Mouse (Mus musculus) liver, embryonic 14.5 days (tissue): ENCODE measurements at regions not wholly inside any gene's neighbourhood (a gene's known extent, or its start where the extent isn't known, plus 50 kb on each side); places are given as distances from the start of the nearest gene placed in this dataset.

Experiments used
- ATAC-seq: fragments of 200-750 bp; cut with Nextera tagmentation; 2 replicates; pipeline ENCODE4 v1.8.0; 2017; ENCODE audit warnings: moderate number of reproducible peaks, mild to moderate bottlenecking, moderate library complexity; ENCODE audit not compliant: insufficient read depth
- DNase-seq, 3 experiments: peaks; one replicate each; pipeline ENCODE4 v3.0.0-alpha.2; 2012 to 2013; ENCODE audit warnings: low read depth in 3 of 3, low spot score in 3 of 3
- H3K27ac ChIP-seq: fragments of 300-500 bp; sonication (generic); 2 replicates; pipeline ENCODE4 v1.5.1; 2014; ENCODE audit warnings: moderate library complexity, mild to moderate bottlenecking, control low read depth, inconsistent platforms
- H3K27me3 ChIP-seq: fragments of 300-500 bp; sonication (generic); 2 replicates; pipeline ENCODE4 v1.6.1; 2014; ENCODE audit warnings: mild to moderate bottlenecking, low read length, moderate library complexity; ENCODE audit not compliant: control insufficient read depth, insufficient read depth
- H3K36me3 ChIP-seq: fragments of 300-500 bp; sonication (generic); replicated peaks from 2 replicates; pipeline ENCODE4 v1.6.1; 2014; ENCODE audit warnings: low read depth; ENCODE audit not compliant: control insufficient read depth, insufficient read depth
- H3K4me1 ChIP-seq, 2 experiments: fragments of 200-500 bp in 1 of 2; fragments of 300-500 bp in 1 of 2; sonication (generic) in 1 of 2; replicated peaks; 2 replicates each; pipeline ENCODE4 v1.6.1; 2012 to 2014; ENCODE audit warnings: antibody characterized with exemption in 1 of 2, inconsistent platforms in 1 of 2, low read length in 1 of 2; ENCODE audit not compliant: control insufficient read depth in 2 of 2, insufficient read depth in 2 of 2
- H3K4me2 ChIP-seq: fragments of 300-500 bp; sonication (generic); 2 replicates; pipeline ENCODE4 v1.6.1; 2014; ENCODE audit warnings: low read depth, mild to moderate bottlenecking, control low read depth, moderate library complexity
- H3K4me3 ChIP-seq, 2 experiments: fragments of 200-500 bp in 1 of 2; fragments of 300-500 bp in 1 of 2; sonication (generic) in 1 of 2; 2 replicates each; pipeline ENCODE4 v1.5.1; 2012 to 2014; ENCODE audit warnings: low read depth in 2 of 2, low read length in 2 of 2, mild to moderate bottlenecking in 2 of 2, control low read depth in 1 of 2, inconsistent platforms in 1 of 2, moderate library complexity in 1 of 2; ENCODE audit not compliant: insufficient read depth in 1 of 2
- H3K9ac ChIP-seq: fragments of 300-500 bp; sonication (generic); replicated peaks from 2 replicates; pipeline ENCODE4 v1.6.1; 2014; ENCODE audit warnings: mild to moderate bottlenecking, control low read depth, moderate library complexity
- H3K9me3 ChIP-seq: fragments of 300-500 bp; sonication (generic); 2 replicates; pipeline ENCODE4 v1.6.1; 2016; ENCODE audit warnings: low read length, mixed read lengths; ENCODE audit not compliant: control insufficient read depth
- CTCF ChIP-seq: IDR thresholded peaks from 2 replicates; pipeline ENCODE4 v1.5.1; 2016; ENCODE audit warnings: antibody characterized with exemption, low read depth, control low read depth
- EP300 ChIP-seq: IDR thresholded peaks from 2 replicates; pipeline ENCODE4 v1.6.1; 2016; ENCODE audit warnings: antibody characterized with exemption, low read depth
- WGBS: fragments of 180-500 bp; shearing (Covaris S2); extraction: QIAGEN DNeasy Blood & Tissue Kit; methylation state at CpG from one replicate; pipeline ENCODE4 v1.1.7; 2014; ENCODE audit not compliant: insufficient replicate concordance; 5-methylcytosine and 5-hydroxymethylcytosine counted together

- Histone ChIP-seq H3K9me3 (no peaks in the 10 kb centered on the region), H3K27me3 (no peaks in the 10 kb centered on the region), H3K9ac (no peak overlapping the region), H3K27ac (no peak overlapping the region), H3K4me2 (0 out of 2 replicates have a peak overlapping the region, but pooled peaks have one; percentile 3), H3K4me1 (peaks cover 0 to 5% of the 10 kb centered on the region in 2 experiments; a peak in 1 of 4 replicates), H3K36me3 (no peaks in the 10 kb centered on the region), H3K4me3 (no peak overlapping the region)
- 3% methylated on average over 12 of the region's 12 CpGs for WGBS
- ATAC-seq, result no peak
- TF ChIP-seq EP300, result no peak
- TF ChIP-seq CTCF, result no peak
- no peak for DNase-seq
These were observed 287.8 kb downstream of the Epha4 start for GRCm38 (mm10) chr1:77226991-77227515.

GRCm38 (mm10) chr1:77227800-77228199 lies 287.1 kb downstream of the Epha4 start:
- Histone ChIP-seq H3K27ac (no peak overlapping the region), H3K9me3 (no peaks in the 10 kb centered on the region), H3K27me3 (no peaks in the 10 kb centered on the region), H3K4me2 (no peak overlapping the region), H3K4me1 (peaks cover 0 to 5% of the 10 kb centered on the region in 2 experiments; a peak in 1 of 4 replicates), H3K36me3 (no peaks in the 10 kb centered on the region), H3K4me3 (no peak overlapping the region), H3K9ac (no peak overlapping the region)
- WGBS, result 26% methylated on average over 6 of the region's 6 CpGs
- DNase-seq (no peak), ATAC-seq (no peak)
- TF ChIP-seq EP300 (no peak), CTCF (no peak)

DNA sequence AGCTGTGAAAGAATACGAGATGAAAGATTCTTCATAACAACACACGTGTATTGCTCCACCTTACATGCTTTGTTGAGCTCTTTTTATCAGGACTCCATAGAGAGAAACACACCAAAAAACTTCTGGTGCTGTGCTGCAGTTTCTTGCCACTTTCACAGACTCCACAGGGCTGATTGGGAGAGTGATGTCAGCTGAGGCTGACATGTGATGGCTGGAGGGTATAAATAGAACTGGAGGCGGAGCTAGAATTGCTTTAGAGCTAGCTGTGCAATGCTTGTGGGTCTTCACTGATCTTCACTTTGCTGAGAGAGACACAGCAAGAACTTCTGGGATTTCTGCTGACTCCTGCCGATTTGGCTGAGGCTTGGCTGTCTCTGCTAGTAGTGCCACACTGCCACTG lies 285.3 kb downstream of the Epha4 start:
- ATAC-seq (no peak), DNase-seq (no peak)
- Histone ChIP-seq H3K27ac (no peak overlapping the region), H3K27me3 (no peaks in the 10 kb centered on the region), H3K9me3 (no peaks in the 10 kb centered on the region), H3K4me2 (no peak overlapping the region), H3K9ac (no peak overlapping the region), H3K4me1 (peaks cover 0 to 5% of the 10 kb centered on the region in 2 experiments; a peak in 1 of 4 replicates), H3K4me3 (no peak overlapping the region), H3K36me3 (no peaks in the 10 kb centered on the region)
- WGBS, result 64% methylated on average over 4 of the region's 4 CpGs
- no peak for TF ChIP-seq EP300
- TF ChIP-seq CTCF, result no peak

- DNase-seq (no peak), ATAC-seq (no peak)
- H3K27ac ChIP-seq, result no peak overlapping the region
- no peaks in the 10 kb centered on the region for H3K4me1 ChIP-seq
- no peaks in the 10 kb centered on the region for H3K36me3 ChIP-seq
- no peak overlapping the region for H3K9ac ChIP-seq
- TF ChIP-seq CTCF, result no peak
- TF ChIP-seq EP300, result no peak
- 67% methylated on average over 4 of the region's 4 CpGs for WGBS
- H3K9me3 ChIP-seq, result no peaks in the 10 kb centered on the region
- no peak overlapping the region for H3K4me2 ChIP-seq
- no peak overlapping the region for H3K4me3 ChIP-seq
- H3K27me3 ChIP-seq, result no peaks in the 10 kb centered on the region
These were observed 281.9 kb downstream of the Epha4 start for GRCm38 (mm10) chr1:77233010-77233409.

GRCm38 (mm10) chr1:77244642-77245041 lies 270.2 kb downstream of the Epha4 start:
- no peaks in the 10 kb centered on the region for H3K4me1 ChIP-seq
- WGBS, result 24% methylated on average over 2 of the region's 2 CpGs
- no peak overlapping the region for H3K4me2 ChIP-seq
- no peak overlapping the region for H3K27ac ChIP-seq
- no peaks in the 10 kb centered on the region for H3K36me3 ChIP-seq
- no peak for TF ChIP-seq CTCF
- no peak for TF ChIP-seq EP300
- no peak overlapping the region for H3K4me3 ChIP-seq
- ATAC-seq, result no peak
- H3K27me3 ChIP-seq, result no peaks in the 10 kb centered on the region
- H3K9ac ChIP-seq, result no peak overlapping the region
- no peak for DNase-seq
- H3K9me3 ChIP-seq, result no peaks in the 10 kb centered on the region
